Mouse (Mus musculus) liver, adult 2 months (tissue): ENCODE results near the gene Ggt6. TPM values are rescaled to one million over a fixed set of nuclear protein-coding genes. Genes with fewer than 3 reads are reported as not detected.

Source experiments
- DNase-seq: peaks from one replicate; pipeline ENCODE4 v3.0.0-alpha.2; 2011; ENCODE audit warnings: low read depth, low spot score; ENCODE audit errors: extremely low read depth
- H3K27ac ChIP-seq: fragments of 200-500 bp; replicated peaks from 2 replicates; pipeline ENCODE4 v1.5.1; 2012; ENCODE audit warnings: low read depth, mild to moderate bottlenecking, control low read depth, inconsistent platforms, low read length; ENCODE audit not compliant: insufficient read depth
- H3K27me3 ChIP-seq: fragments of 200-500 bp; 2 replicates; pipeline ENCODE4 v1.6.1; 2012; ENCODE audit warnings: mild to moderate bottlenecking, moderate library complexity, low read length, inconsistent platforms; ENCODE audit not compliant: control insufficient read depth, insufficient read depth
- H3K36me3 ChIP-seq: fragments of 200-500 bp; 2 replicates; pipeline ENCODE4 v1.6.1; 2012; ENCODE audit warnings: low read length, inconsistent platforms; ENCODE audit not compliant: control insufficient read depth, insufficient read depth
- H3K4me1 ChIP-seq: fragments of 200-500 bp; 2 replicates; pipeline ENCODE4 v1.6.1; 2011; ENCODE audit warnings: low read length; ENCODE audit not compliant: control insufficient read depth, insufficient read depth
- H3K4me3 ChIP-seq: fragments of 200-500 bp; 2 replicates; pipeline ENCODE4 v1.5.1; 2011; ENCODE audit warnings: low read depth, mild to moderate bottlenecking, control low read depth, low read length, moderate library complexity; ENCODE audit not compliant: insufficient read depth
- H3K79me2 ChIP-seq: fragments of 200-500 bp; 2 replicates; pipeline ENCODE4 v1.6.1; 2012; ENCODE audit warnings: inconsistent platforms, mild to moderate bottlenecking, low read length, moderate library complexity; ENCODE audit not compliant: control insufficient read depth, insufficient read depth
- H3K9ac ChIP-seq: fragments of 200-500 bp; 2 replicates; pipeline ENCODE4 v1.6.1; 2012; ENCODE audit warnings: low read depth, mild to moderate bottlenecking, control low read depth, inconsistent platforms, low read length
- CTCF ChIP-seq: fragments of 200-500 bp; IDR thresholded peaks from 2 replicates; pipeline ENCODE4 v1.5.1; 2011; ENCODE audit warnings: low read depth, low read length, control low read depth
- POLR2A ChIP-seq: fragments of 200-500 bp; IDR thresholded peaks from 2 replicates; pipeline ENCODE4 v1.6.1; 2011; ENCODE audit warnings: low read length, control low read depth; ENCODE audit not compliant: insufficient read depth; ENCODE audit errors: extremely low read depth
- WGBS: fragments of 180-500 bp; shearing (Covaris S2); methylation state at CpG from one replicate; pipeline ENCODE4 v1.1.7; 2018; 5-methylcytosine and 5-hydroxymethylcytosine counted together
- polyA plus RNA-seq: library from polyadenylated mRNA; depleted of rRNA; stranded (reverse); fragments of >200 nt; gene quantifications from 2 replicates; pipeline ENCODE4 v1.2.3, GENCODE M21; 2012
- total RNA-seq: library from RNA; depleted of rRNA; stranded (reverse); fragments of >200 nt; gene quantifications from 2 replicates; pipeline ENCODE4 v1.2.3, GENCODE M21; 2014

The Ggt6 gene
- total and polyA plus RNA-seq, 2 experiments = 13.6 to 33.7 TPM

GRCm38 (mm10) chr11:72469217-72469616, 33.9 kb downstream of the Ggt6 start:
- no peaks in the 10 kb centered on the region for H3K27me3 ChIP-seq
- peak; percentile 41 for DNase-seq
- peaks cover 49% of the 10 kb centered on the region for H3K4me1 ChIP-seq
- H3K36me3 ChIP-seq = no peaks in the 10 kb centered on the region; the same call in 1 of the 2 replicates
- no peak overlapping the region for H3K4me3 ChIP-seq
- no peak overlapping the region for H3K9ac ChIP-seq
- no peaks in the 10 kb centered on the region; the same call in 1 of the 2 replicates for H3K79me2 ChIP-seq
- WGBS = 39% methylated on average over 5 of the region's 5 CpGs
- TF ChIP-seq POLR2A = no peak
- TF ChIP-seq CTCF = no peak
- H3K27ac ChIP-seq = peak overlapping the region; percentile 44

GRCm38 (mm10) chr11:72470004-72470403, 34.7 kb downstream of the Ggt6 start:
- no peak overlapping the region for H3K9ac ChIP-seq
- H3K4me1 ChIP-seq = peaks cover 51% of the 10 kb centered on the region
- no peak overlapping the region for H3K27ac ChIP-seq
- no peaks in the 10 kb centered on the region for H3K36me3 ChIP-seq
- TF ChIP-seq POLR2A = no peak
- no peak for TF ChIP-seq CTCF
- no peaks in the 10 kb centered on the region; the same call in 1 of the 2 replicates for H3K79me2 ChIP-seq
- no peak for DNase-seq
- no peak overlapping the region for H3K4me3 ChIP-seq
- no peaks in the 10 kb centered on the region for H3K27me3 ChIP-seq
- WGBS = 68% methylated on average over 4 of the region's 4 CpGs

- Histone ChIP-seq H3K27ac (no peak overlapping the region), H3K4me1 (peaks cover 62% of the 10 kb centered on the region), H3K4me3 (no peak overlapping the region), H3K36me3 (no peaks in the 10 kb centered on the region), H3K9ac (no peak overlapping the region), H3K27me3 (no peaks in the 10 kb centered on the region), H3K79me2 (no peaks in the 10 kb centered on the region; the same call in 1 of the 2 replicates)
- DNase-seq = no peak
- TF ChIP-seq CTCF (no peak), POLR2A (no peak)
- WGBS = 90% methylated on average over 6 of the region's 6 CpGs
These were observed 36.1 kb downstream of the Ggt6 start for GRCm38 (mm10) chr11:72471381-72471780.

GRCm38 (mm10) chr11:72473540-72473939, 38.2 kb downstream of the Ggt6 start:
- no peak for TF ChIP-seq POLR2A
- TF ChIP-seq CTCF = no peak
- Histone ChIP-seq H3K9ac (peak overlapping the region; percentile 78), H3K4me3 (peak overlapping the region; percentile 61; the same call in 1 of the 2 replicates), H3K27ac (peak overlapping the region; percentile 93), H3K4me1 (peaks cover 50% of the 10 kb centered on the region), H3K27me3 (no peaks in the 10 kb centered on the region), H3K36me3 (no peaks in the 10 kb centered on the region), H3K79me2 (no peaks in the 10 kb centered on the region; the same call in 1 of the 2 replicates)
- DNase-seq = peak; percentile 73
- 80% methylated on average over 4 of the region's 4 CpGs for WGBS

DNA sequence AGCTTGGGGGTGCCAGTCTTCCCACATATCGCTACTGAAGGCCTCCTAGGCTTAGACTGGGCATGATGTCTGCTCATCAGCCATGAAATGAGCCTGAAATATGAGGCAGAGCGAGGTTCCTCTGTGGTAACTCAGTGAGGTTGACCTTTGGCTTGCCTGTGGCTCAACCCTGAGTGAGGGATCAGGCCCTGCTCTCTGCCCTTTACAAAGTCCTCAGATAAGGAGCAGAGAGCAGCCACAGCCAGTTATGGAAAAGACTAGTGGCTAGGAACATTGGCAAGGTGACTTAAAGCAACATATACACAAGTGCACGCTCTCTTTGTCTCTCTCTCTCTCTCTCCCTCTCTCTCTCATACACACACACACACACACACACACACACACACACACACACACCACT, 39.6 kb downstream of the Ggt6 start:
- Histone ChIP-seq H3K9ac (peak overlapping the region; percentile 78), H3K36me3 (no peaks in the 10 kb centered on the region), H3K27me3 (no peaks in the 10 kb centered on the region), H3K79me2 (no peaks in the 10 kb centered on the region; the same call in 1 of the 2 replicates), H3K27ac (peak overlapping the region; percentile 94), H3K4me1 (peaks cover 40% of the 10 kb centered on the region), H3K4me3 (peak overlapping the region; percentile 61)
- peak; percentile 96 for DNase-seq
- TF ChIP-seq POLR2A (peak; percentile 10; the same call in 1 of the 2 replicates), CTCF (no peak)
- WGBS = 20% methylated on average over 3 of the region's 3 CpGs

DNA sequence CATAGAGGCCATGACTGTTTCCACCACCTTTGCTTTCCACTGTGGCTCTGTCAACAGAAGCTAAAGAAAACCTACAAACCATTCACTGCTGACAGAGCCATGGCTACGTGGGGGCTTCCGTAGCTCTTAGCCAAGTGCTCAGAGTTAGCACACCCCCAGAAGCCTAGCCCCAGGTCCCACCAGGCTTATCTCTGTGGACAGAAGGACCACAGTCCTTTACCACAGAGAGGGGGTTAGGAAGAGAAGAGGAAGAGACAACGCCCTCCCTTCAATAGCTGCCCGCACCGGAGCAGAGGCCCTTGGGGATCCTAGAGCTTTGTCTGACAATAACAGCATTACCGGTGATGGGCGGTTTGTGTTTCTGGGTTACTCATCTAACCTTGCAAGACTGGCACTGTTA, 40.1 kb downstream of the Ggt6 start:
- Histone ChIP-seq H3K9ac (no peak overlapping the region; the same call in 1 of the 2 replicates), H3K27ac (peak overlapping the region; percentile 94), H3K36me3 (no peaks in the 10 kb centered on the region), H3K79me2 (no peaks in the 10 kb centered on the region; the same call in 1 of the 2 replicates), H3K4me1 (peaks cover 36% of the 10 kb centered on the region), H3K4me3 (no peak overlapping the region), H3K27me3 (no peaks in the 10 kb centered on the region)
- WGBS = 81% methylated on average over 7 of the region's 7 CpGs
- no peak for DNase-seq
- TF ChIP-seq POLR2A (no peak), CTCF (no peak)
